Mouse (Mus musculus): Measurements from ENCODE around the gene Pitpnm2.
"Not testable (repeated sequence)": the region's sequence is repeated elsewhere in the genome, so short reads cannot be mapped to it uniquely, and the experiment has no call there.

Pitpnm2 gene

GRCm38 (mm10) chr5:124249614-124250591 lies at the start of gene Pitpnm2:
Gene Pitpnm2, minus strand, starts transcription at chr5:124249760.
- DNase-seq (ENCODE audit: low read depth, low spot score) = peak; percentile 36

DNA sequence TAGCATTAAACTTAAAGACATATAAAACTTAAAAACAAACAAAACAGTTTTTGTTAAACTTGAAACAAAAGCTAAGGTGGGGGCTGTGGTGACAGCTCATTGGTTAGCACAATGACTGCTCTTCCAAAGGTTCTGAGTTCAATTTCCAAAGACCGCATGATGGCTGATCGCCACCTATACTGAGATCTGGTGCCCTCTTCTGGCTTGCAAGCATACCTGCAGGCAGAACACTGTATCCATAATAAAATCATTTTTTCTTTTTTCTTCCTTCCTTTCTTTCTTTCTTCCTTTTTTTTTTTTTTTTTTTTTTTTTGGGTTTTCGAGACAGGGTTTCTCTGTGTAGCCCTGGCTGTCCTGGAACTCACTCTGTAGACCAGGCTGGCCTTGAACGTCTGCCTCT lies 49.7 kb upstream of the Pitpnm2 start:
- DNase-seq (ENCODE audit: low read depth, low spot score) = not testable (repeated sequence)

- no peak for DNase-seq (ENCODE audit: low read depth, low spot score)
These were observed 46.9 kb upstream of the Pitpnm2 start for GRCm38 (mm10) chr5:124296475-124296874.

DNA sequence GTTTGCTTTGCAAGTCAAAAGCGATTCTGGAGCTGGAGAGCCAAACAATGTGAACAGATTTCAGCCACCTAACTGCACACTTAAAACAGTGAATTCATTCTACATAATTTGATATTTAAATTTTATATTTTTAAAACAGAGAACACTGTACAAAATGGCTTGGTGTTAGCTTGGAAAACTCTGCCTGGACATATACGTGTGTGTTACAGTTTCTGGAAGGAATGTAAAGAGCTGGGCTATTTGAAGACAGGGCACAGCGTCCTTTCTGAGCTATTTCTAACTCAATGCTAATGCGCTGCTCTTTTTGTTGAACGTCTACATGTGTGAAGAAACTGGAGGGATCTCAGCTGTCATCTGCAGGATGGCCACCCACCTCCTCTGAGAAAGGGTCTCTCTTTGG lies 44.4 kb upstream of the Pitpnm2 start:
- no peak for DNase-seq (ENCODE audit: low read depth, low spot score)

GRCm38 (mm10) chr5:124290216-124290615 lies 40.7 kb upstream of the Pitpnm2 start:
- no peak for DNase-seq (ENCODE audit: low read depth, low spot score)

GRCm38 (mm10) chr5:124287616-124288247 lies 38.2 kb upstream of the Pitpnm2 start:
- no peak for DNase-seq (ENCODE audit: low read depth, low spot score)

DNA sequence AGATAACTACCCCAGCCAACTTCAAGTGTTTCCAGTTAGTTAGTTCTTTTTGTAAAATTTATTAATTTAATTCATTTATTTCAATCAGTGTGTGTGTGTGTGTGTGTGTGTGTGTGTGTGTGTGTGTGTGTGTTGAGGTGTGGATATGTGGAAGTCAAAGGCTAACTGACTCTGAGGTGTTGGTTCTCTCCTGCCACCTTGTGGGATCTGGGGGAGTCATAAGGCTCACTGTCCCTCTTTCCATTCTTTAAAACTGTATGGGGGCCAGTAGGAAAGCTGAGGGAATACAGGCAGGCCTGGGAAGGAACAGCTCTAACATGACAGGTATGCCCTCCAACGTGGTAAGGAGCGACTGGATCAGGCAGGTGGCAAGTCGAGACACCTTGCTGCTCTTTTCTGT lies 34.8 kb upstream of the Pitpnm2 start:
- no peak for DNase-seq (ENCODE audit: low read depth, low spot score)

DNA sequence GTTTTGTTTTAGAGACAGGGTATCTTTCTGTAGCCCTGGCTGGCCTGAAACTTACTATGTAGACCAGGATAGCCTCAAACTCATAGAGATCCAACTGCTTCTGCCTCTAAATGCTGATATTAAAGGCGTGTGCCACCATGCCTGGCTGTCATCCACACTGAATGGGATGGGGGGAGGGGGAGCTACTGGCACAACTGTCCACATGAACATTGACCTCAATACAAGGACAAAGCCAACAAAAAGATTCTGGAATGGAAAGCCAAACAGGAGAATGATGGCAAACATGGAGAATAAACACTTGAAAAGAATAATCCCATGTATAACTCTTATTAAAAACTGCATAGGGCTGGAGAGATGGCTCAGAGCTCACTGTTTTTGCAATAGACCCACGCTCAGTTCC lies 33.3 kb upstream of the Pitpnm2 start:
- no peak for DNase-seq (ENCODE audit: low read depth, low spot score)

GRCm38 (mm10) chr5:124270226-124270625 lies 20.7 kb upstream of the Pitpnm2 start:
- DNase-seq (ENCODE audit: low read depth, low spot score) = no peak

- DNase-seq (ENCODE audit: low read depth, low spot score) = no peak
These were observed 20.1 kb upstream of the Pitpnm2 start for GRCm38 (mm10) chr5:124269661-124270060.

GRCm38 (mm10) chr5:124267652-124268051 lies 18.1 kb upstream of the Pitpnm2 start:
- no peak for DNase-seq (ENCODE audit: low read depth, low spot score)

DNA sequence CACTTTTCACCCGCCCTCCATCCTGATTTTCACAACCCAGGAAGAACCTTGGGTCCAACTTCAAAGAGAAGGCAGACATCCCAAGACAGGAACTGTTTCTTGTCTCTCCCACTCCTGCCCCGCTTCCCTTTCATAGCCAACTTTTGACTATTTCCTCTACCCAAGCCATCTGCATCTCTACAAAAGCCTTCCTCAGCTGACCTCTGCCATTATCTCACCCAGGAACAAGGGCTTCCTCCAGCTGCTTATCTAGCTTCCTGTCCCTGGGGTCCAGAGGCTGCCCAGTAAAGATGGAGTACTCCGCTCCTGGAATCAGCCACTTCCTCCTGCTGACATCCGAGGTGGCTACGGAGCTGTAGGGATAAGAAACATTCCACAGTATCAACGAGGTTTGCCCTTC lies 17.3 kb upstream of the Pitpnm2 start:
- no peak for DNase-seq (ENCODE audit: low read depth, low spot score)

DNA sequence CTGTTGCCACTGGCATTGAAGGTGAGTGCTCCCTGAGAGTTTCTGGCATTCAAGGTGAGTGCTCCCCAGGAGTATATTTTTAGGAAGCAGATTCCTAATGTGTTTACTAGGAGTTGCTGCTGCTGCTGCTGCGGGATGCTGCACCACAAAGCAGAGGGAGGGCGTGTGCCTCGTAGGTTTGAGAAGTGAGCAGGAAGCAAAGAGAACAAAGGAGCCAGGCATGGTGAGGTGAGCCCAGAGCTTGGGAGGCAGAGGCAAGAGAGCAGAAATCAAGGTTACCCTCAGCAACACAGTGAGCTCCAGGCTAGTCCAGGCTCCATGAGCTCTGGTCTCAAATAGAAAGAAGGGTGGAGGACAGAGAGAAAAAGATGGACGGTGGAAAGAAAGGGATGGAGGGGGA lies 13.7 kb upstream of the Pitpnm2 start:
- DNase-seq (ENCODE audit: low read depth, low spot score) = no peak

DNA sequence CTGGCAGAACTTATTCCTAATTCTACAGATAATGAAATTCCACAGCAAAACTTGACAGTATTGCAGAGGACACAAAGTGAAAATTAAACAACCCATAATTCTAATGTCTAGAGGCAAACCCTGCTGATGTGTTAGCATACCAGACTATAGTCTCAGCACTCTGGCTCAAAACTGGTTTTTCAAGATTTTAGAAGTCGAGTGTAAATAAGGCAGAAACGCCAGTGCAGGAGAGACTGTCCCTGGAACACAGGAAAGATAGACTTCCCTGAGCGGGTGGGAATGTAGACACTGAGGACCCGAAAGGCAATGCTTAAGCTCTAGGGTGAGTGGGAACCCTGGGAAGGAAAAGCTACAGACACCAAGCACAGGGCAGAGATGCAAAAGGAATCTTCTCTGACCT lies 12.5 kb upstream of the Pitpnm2 start:
- DNase-seq (ENCODE audit: low read depth, low spot score) = no peak

- no peak for DNase-seq (ENCODE audit: low read depth, low spot score)
These were observed 9.6 kb upstream of the Pitpnm2 start for GRCm38 (mm10) chr5:124259133-124259532.

DNA sequence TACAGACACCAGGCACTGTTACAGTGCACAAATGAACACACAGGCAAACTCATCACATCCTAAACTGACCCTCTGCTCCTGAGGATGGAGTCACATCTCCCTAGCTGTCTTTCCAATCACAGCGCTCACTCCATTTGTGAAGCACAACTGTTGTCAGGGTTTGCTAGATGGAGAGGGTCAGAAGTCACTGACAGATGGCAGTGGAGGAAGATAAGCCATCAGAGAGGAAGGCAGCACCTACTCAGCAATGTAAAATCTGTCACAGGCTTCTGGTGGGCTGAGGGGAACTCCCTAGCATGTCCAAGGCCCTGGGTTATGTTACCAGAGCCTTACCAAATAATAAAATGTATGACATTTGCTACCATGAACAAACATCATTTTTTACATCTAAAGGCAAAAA lies 8.5 kb upstream of the Pitpnm2 start:
- DNase-seq (ENCODE audit: low read depth, low spot score) = no peak

- DNase-seq (ENCODE audit: low read depth, low spot score) = no peak
These were observed 5.6 kb upstream of the Pitpnm2 start for GRCm38 (mm10) chr5:124255141-124255540.

DNA sequence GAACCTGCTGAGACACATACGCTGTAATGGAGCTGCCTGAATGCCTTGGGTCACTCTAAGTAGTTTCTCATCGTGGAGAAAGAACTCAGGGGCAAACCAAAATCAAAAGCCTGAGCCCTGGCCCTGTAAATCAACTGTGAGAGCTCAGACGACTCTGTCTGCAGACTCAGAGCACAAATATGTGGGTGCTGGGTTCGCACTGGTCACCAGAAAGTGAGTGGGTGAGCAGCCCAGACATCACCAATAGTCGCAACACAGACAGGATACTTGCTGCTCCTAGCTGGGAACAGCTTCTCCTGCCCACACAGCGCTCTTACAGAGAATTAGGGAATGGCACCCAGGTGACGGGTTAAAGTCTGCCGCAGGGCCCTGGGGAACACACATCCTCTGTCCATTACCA lies 4.0 kb upstream of the Pitpnm2 start:
- no peak for DNase-seq (ENCODE audit: low read depth, low spot score)

DNA sequence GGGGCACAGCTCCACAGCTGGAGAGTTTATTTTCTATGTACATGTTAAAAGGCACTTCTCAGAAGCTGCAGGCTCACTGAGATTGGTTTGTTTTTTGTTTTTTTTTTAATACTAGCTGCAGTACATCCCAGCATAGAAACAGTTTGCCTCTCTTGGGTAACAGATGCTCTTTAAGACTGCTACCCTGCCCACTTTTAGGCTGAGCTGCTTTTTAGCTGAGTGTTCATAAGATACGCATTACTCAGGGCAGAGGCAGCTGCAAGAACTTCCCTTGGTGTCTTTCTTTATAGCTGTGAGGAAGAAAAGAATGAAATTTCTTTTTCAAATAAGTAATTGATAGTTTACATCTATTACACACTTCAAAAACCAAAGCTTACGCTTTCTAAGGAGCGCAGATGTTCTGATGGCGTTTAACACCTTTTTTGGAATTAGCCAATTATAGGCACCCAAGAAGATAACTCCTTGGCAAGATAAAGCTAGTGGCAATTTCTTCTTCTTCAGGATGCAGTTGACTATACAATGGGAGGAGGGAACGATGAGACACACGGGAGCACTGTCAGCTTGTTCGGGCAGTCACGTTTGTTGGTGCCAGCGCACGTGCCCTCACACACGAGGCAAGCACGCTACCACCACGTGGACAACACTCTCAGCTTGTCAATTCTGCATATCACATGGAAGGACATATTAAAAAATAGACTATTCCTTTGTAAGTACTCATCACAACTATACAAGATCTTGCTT lies 3.2 kb upstream of the Pitpnm2 start:
- no peak for DNase-seq (ENCODE audit: low read depth, low spot score)

DNA sequence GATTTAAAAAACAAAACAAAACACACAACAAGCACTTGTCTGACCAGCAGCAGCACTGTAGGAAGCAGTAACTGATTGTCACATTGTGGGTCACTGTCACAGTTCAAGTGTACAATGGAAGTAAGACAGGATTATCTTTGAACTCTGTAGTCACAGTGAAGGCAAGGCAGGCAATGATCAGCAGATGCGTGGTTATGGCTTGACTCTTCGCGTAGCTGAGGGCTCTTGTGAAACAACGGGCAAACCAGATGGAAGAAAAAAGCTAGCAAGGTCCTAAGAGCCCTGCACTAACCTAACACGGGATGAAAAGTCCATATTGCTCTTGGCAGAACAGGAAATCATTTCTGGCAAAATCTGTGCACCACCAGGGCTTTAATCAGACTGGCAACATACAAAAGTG lies 1.5 kb upstream of the Pitpnm2 start:
- no peak for DNase-seq (ENCODE audit: low read depth, low spot score)

DNA sequence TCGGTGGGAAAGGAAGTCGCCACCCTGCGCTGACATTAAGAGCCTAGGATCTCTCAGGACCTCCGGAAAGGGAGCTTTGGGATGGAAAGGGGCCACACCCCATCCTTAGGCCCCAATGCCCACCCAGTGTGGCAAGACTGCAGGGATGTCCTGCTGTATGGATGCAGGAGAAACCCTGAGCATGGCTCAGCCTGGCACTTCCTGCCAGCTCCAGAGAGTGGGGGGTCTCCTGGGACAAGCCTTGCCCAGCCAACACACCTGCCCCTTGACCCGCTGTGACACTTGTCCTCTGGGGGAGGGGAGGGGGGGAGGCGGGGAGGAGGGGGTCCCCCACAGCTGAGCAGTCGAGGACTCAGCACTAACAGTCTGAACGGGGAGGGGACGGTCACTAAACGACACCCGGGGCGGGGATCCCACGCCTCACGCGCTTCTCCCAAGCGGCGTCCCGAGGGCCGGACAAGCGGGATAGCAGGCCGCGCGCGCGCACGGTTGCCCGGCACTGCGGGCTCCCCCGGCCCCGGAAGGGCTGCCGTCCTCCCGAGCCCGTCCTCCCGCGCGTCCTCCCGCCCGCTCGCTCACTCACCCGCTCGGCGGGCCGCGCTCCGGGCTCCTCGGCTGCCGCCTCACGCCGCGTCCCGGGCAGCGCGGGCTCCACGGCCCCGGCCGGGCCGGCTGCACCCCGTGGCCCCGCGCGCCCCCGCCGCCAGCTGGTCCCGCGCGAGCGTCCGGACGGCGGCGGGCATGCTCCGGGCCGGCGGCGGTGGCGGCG lies 531 bp downstream of the Pitpnm2 start:
- no peak for DNase-seq (ENCODE audit: low read depth, low spot score)

Measured in retina, postnatal 7 days (tissue).